Mouse (Mus musculus): ENCODE results near the gene Acox3. TPM values are rescaled to one million over a fixed set of nuclear protein-coding genes. Genes with fewer than 3 reads are reported as not detected.

Acox3 gene
- polyA plus RNA-seq, 1 experiment from 2014 or later: 9.6 TPM

GRCm38 (mm10) chr5:35541059-35541790 lies 41.6 kb upstream of the Acox3 start:
- Histone ChIP-seq H3K4me3 (ENCODE audit: low read depth, low read length) (no peak overlapping the region), H3K9me3 (ENCODE audit: control insufficient read depth, low read length) (no peaks in the 10 kb centered on the region), H3K27me3 (ENCODE audit: control insufficient read depth, insufficient read depth, low read length) (no peaks in the 10 kb centered on the region), H3K4me1 (replicated peaks; ENCODE audit: control insufficient read depth, insufficient read depth) (peaks cover 4% of the 10 kb centered on the region; the same call in 1 of the 2 replicates), H3K4me2 (replicated peaks; ENCODE audit: low read depth) (no peak overlapping the region), H3K36me3 (ENCODE audit: control insufficient read depth, insufficient read depth, low read length) (no peaks in the 10 kb centered on the region), H3K9ac (ENCODE audit: low read length) (no peak overlapping the region), H3K27ac (replicated peaks) (peak overlapping the region; percentile 63; the same call in 1 of the 2 replicates)
- no peak for ATAC-seq (ENCODE audit: low FRiP score, low TSS enrichment)
- no peak for DNase-seq (ENCODE audit: low spot score)
- 54% methylated on average over 4 of the region's 4 CpGs for WGBS
- TF ChIP-seq EP300 (optimal IDR thresholded peaks at IDR 0.05) (no peak), CTCF (IDR thresholded peaks at IDR 0.05; ENCODE audit: low read depth) (no peak)

DNA sequence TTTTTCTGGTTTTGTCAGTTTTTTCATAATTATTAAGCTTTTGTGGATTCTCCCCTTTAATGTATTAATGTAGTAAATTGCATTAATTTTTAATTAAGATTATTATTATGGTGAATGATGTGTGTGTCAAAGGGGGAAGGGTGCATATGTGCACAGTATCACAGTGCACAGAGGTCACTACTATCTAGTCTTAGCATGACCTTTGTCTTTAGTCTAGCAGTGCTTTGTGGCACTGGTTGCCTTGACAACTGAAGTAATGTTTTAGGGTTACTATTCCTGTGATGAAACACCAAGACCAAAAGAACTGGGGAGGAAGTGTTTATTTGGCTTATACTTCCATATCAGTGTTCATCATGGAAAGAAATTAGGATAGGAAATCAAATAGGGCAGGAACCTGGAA lies 36.7 kb upstream of the Acox3 start:
- no peak overlapping the region for H3K4me3 ChIP-seq (ENCODE audit: low read depth, low read length)
- H3K4me2 ChIP-seq (replicated peaks; ENCODE audit: low read depth): no peak overlapping the region
- H3K27me3 ChIP-seq (ENCODE audit: control insufficient read depth, insufficient read depth, low read length): no peaks in the 10 kb centered on the region
- DNase-seq (ENCODE audit: low spot score) (no peak), ATAC-seq (ENCODE audit: low FRiP score, low TSS enrichment) (no peak)
- no peaks in the 10 kb centered on the region for H3K36me3 ChIP-seq (ENCODE audit: control insufficient read depth, insufficient read depth, low read length)
- no peak overlapping the region for H3K9ac ChIP-seq (ENCODE audit: low read length)
- no peaks in the 10 kb centered on the region for H3K4me1 ChIP-seq (replicated peaks; ENCODE audit: control insufficient read depth, insufficient read depth)
- no peak overlapping the region for H3K27ac ChIP-seq (replicated peaks)
- no peak for TF ChIP-seq CTCF (IDR thresholded peaks at IDR 0.05; ENCODE audit: low read depth)
- TF ChIP-seq EP300 (optimal IDR thresholded peaks at IDR 0.05): no peak
- H3K9me3 ChIP-seq (ENCODE audit: control insufficient read depth, low read length): no peaks in the 10 kb centered on the region

DNA sequence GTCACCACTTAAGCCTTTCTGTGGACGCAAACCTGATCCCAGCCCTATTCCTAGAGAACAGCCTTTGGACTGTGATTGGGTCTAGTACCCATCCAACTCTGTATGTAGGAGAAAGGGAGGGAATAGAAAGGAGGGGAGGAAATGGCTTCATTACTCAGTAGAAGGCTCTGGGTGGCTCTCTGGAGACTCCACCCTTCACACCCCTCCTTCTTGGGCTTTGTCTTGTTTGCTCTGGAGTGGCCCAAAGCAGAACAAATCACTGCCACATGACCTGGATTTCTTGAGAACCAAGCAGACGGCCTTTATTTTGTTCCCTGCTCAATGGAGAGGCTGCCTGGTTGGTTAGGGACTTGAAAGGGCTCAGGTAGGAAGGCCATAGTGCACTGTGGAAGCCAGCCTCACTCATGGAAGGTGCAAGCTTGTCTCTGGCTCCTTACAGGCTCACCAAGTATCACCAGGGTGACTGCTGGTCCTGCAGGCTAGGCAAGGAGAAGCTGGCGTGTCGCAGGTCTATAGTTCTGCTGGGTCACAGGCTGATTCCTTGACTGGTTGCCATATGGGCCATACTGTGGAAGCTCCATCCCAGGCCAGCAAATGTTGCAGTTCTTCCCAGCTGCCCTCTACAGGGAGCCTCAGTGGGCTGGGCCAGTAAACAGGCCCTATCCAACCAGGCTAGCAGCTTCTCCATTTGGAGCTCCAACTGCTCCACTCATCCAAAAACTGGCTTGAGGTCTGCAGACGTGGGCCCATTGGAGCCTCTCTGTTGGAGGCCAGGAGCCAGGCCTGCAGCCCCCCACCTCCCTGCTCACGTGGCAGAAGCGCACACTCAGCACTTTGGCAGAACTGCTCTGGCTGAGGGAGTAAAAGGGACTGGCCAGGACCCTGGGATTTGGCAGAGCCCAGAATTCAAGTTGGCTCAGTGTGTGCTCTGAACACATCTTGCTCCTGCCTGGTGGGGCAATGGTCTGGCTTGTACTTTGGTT lies 30.7 kb upstream of the Acox3 start:
- Histone ChIP-seq H3K4me1 (replicated peaks; ENCODE audit: control insufficient read depth, insufficient read depth) (0 out of 2 replicates have a peak, but pooled peaks cover 5% of the 10 kb centered on the region), H3K27me3 (ENCODE audit: control insufficient read depth, insufficient read depth, low read length) (no peaks in the 10 kb centered on the region), H3K36me3 (ENCODE audit: control insufficient read depth, insufficient read depth, low read length) (no peaks in the 10 kb centered on the region), H3K4me2 (replicated peaks; ENCODE audit: low read depth) (no peak overlapping the region), H3K4me3 (ENCODE audit: low read depth, low read length) (no peak overlapping the region), H3K9ac (ENCODE audit: low read length) (no peak overlapping the region), H3K27ac (replicated peaks) (peak overlapping the region; percentile 76), H3K9me3 (ENCODE audit: control insufficient read depth, low read length) (no peaks in the 10 kb centered on the region)
- peak; percentile 95 for ATAC-seq (ENCODE audit: low FRiP score, low TSS enrichment)
- TF ChIP-seq EP300 (optimal IDR thresholded peaks at IDR 0.05): no peak
- no peak for TF ChIP-seq CTCF (IDR thresholded peaks at IDR 0.05; ENCODE audit: low read depth)
- WGBS: 30% methylated on average over 7 of the region's 7 CpGs
- peak; percentile 63 for DNase-seq (ENCODE audit: low spot score)

DNA sequence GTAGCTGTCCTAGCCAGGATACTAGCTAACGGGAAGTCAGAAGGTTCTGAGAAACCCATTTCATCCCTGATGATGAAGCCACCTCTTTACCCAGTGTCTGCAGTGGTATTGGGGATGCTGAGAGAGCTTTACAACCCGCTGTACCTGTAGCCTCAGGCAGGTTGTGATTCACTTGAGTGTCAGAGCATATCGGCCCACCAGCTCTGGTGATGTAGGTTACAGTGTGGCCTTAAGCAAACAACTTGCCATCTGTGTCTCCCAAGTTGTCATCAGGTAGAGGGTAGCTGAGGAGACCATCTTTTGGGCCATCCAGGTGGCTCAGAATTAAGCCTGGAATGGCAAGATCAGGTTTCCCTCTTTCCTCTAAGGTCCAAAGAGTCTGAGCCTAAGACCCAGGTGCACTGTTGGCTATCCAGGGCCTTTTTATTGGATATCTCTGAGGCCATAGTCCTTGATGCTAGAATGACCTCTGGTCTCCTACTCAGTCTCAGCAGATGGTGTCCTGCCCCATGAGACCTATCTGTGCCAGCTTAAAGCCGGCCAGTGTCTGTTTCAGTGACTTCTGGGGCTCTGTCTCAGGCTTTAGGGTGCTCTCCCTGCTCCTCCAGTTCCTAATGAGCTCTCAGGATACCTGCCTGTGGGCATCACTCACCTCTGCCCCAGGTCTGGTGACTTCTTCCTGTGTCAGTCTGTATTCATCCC lies 29.9 kb upstream of the Acox3 start:
- Histone ChIP-seq H3K36me3 (ENCODE audit: control insufficient read depth, insufficient read depth, low read length) (peaks cover 6% of the 10 kb centered on the region; the same call in 1 of the 2 replicates), H3K9me3 (ENCODE audit: control insufficient read depth, low read length) (no peaks in the 10 kb centered on the region), H3K27me3 (ENCODE audit: control insufficient read depth, insufficient read depth, low read length) (no peaks in the 10 kb centered on the region), H3K4me1 (replicated peaks; ENCODE audit: control insufficient read depth, insufficient read depth) (0 out of 2 replicates have a peak, but pooled peaks cover 5% of the 10 kb centered on the region), H3K27ac (replicated peaks) (no peak overlapping the region), H3K4me3 (ENCODE audit: low read depth, low read length) (no peak overlapping the region), H3K4me2 (replicated peaks; ENCODE audit: low read depth) (no peak overlapping the region), H3K9ac (ENCODE audit: low read length) (no peak overlapping the region)
- ATAC-seq (ENCODE audit: low FRiP score, low TSS enrichment) (no peak), DNase-seq (ENCODE audit: low spot score) (no peak)
- WGBS: 87% methylated on average over 4 of the region's 4 CpGs
- TF ChIP-seq CTCF (IDR thresholded peaks at IDR 0.05; ENCODE audit: low read depth): no peak

DNA sequence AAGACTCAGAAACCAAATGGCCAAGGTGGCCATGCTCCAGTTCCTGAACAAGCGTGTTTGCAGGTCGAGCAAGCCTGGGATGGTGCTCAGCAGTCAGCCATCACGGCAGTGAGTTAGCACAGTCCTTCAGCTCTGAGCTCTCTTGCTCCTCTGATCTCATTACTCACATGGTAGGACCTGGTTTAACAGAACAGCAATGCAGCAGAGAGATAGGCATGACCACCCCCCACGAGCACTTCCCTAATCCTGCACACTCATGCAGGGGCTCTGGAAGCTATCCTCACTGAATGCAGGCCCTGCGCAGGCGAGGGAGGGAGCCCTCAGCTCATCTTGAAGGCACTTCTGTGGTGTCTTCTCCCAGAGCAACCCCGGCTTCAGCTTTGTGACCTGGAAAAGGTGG lies 26.4 kb upstream of the Acox3 start:
- H3K4me2 ChIP-seq (replicated peaks; ENCODE audit: low read depth): no peak overlapping the region
- peaks cover 8% of the 10 kb centered on the region; the same call in 1 of the 2 replicates for H3K36me3 ChIP-seq (ENCODE audit: control insufficient read depth, insufficient read depth, low read length)
- no peak for DNase-seq (ENCODE audit: low spot score)
- ATAC-seq (ENCODE audit: low FRiP score, low TSS enrichment): no peak
- TF ChIP-seq EP300 (optimal IDR thresholded peaks at IDR 0.05) (no peak), CTCF (IDR thresholded peaks at IDR 0.05; ENCODE audit: low read depth) (no peak)
- 0 out of 2 replicates have a peak, but pooled peaks cover 5% of the 10 kb centered on the region for H3K4me1 ChIP-seq (replicated peaks; ENCODE audit: control insufficient read depth, insufficient read depth)
- H3K9me3 ChIP-seq (ENCODE audit: control insufficient read depth, low read length): no peaks in the 10 kb centered on the region
- no peaks in the 10 kb centered on the region for H3K27me3 ChIP-seq (ENCODE audit: control insufficient read depth, insufficient read depth, low read length)
- H3K27ac ChIP-seq (replicated peaks): no peak overlapping the region
- H3K9ac ChIP-seq (ENCODE audit: low read length): no peak overlapping the region
- 89% methylated on average over 7 of the region's 7 CpGs for WGBS
- no peak overlapping the region for H3K4me3 ChIP-seq (ENCODE audit: low read depth, low read length)
